Mouse (Mus musculus): ENCODE measurements around the gene Prcc.
"Not testable (repeated sequence)": the region's sequence is repeated elsewhere in the genome, so short reads cannot be mapped to it uniquely, and the experiment has no call there.

The Prcc gene

GRCm38 (mm10) chr3:87905880-87906485, 20.6 kb upstream of the Prcc start, which contains the start of gene Hdgf:
Gene Hdgf (plus strand): TSS chr3:87906321.
- DNase-seq (ENCODE audit: low read depth, low spot score): peak; percentile 98

- DNase-seq (ENCODE audit: low read depth, low spot score): no peak
Observed at GRCm38 (mm10) chr3:87903821-87904220, 18.4 kb upstream of the Prcc start.

- DNase-seq (ENCODE audit: low read depth, low spot score): not testable (repeated sequence)
Observed at GRCm38 (mm10) chr3:87901959-87902358, 16.6 kb upstream of the Prcc start.

GRCm38 (mm10) chr3:87901036-87901624, 15.7 kb upstream of the Prcc start:
- no peak for DNase-seq (ENCODE audit: low read depth, low spot score)

- DNase-seq (ENCODE audit: low read depth, low spot score): no peak
Observed at GRCm38 (mm10) chr3:87899776-87900175, 14.4 kb upstream of the Prcc start.

- DNase-seq (ENCODE audit: low read depth, low spot score): no peak
Observed at GRCm38 (mm10) chr3:87899266-87899665, 13.9 kb upstream of the Prcc start.

GRCm38 (mm10) chr3:87893367-87893905, 8.0 kb upstream of the Prcc start:
- DNase-seq (ENCODE audit: low read depth, low spot score): peak; percentile 92

- no peak for DNase-seq (ENCODE audit: low read depth, low spot score)
Observed at GRCm38 (mm10) chr3:87891481-87891880, 6.1 kb upstream of the Prcc start.

- peak; percentile 65 for DNase-seq (ENCODE audit: low read depth, low spot score)
Observed at GRCm38 (mm10) chr3:87887400-87887799, 2.0 kb upstream of the Prcc start.

- DNase-seq (ENCODE audit: low read depth, low spot score): no peak
Observed at GRCm38 (mm10) chr3:87886416-87886815, 1.0 kb upstream of the Prcc start.

- DNase-seq (ENCODE audit: low read depth, low spot score): no peak
Observed at GRCm38 (mm10) chr3:87886004-87886365, 577 bp upstream of the Prcc start.

GRCm38 (mm10) chr3:87884708-87885251, 628 bp downstream of the Prcc start:
- DNase-seq (ENCODE audit: low read depth, low spot score): peak; percentile 75

GRCm38 (mm10) chr3:87884291-87884690, 1.1 kb downstream of the Prcc start:
- DNase-seq (ENCODE audit: low read depth, low spot score): no peak

- DNase-seq (ENCODE audit: low read depth, low spot score): no peak
Observed at GRCm38 (mm10) chr3:87877730-87878129, 7.7 kb downstream of the Prcc start.

GRCm38 (mm10) chr3:87864111-87864510, 21.3 kb downstream of the Prcc start:
- peak; percentile 98 for DNase-seq (ENCODE audit: low read depth, low spot score)

- DNase-seq (ENCODE audit: low read depth, low spot score): peak; percentile 86
Observed at GRCm38 (mm10) chr3:87859813-87860212, 25.6 kb downstream of the Prcc start.

- DNase-seq (ENCODE audit: low read depth, low spot score): no peak
Observed at GRCm38 (mm10) chr3:87857666-87858065, 27.7 kb downstream of the Prcc start.

- no peak for DNase-seq (ENCODE audit: low read depth, low spot score)
Observed at GRCm38 (mm10) chr3:87855936-87856335, 29.5 kb downstream of the Prcc start.

- no peak for DNase-seq (ENCODE audit: low read depth, low spot score)
Observed at GRCm38 (mm10) chr3:87854795-87855568, 30.4 kb downstream of the Prcc start.

GRCm38 (mm10) chr3:87849117-87849516, 36.3 kb downstream of the Prcc start:
- no peak for DNase-seq (ENCODE audit: low read depth, low spot score)

GRCm38 (mm10) chr3:87847680-87848079, 37.7 kb downstream of the Prcc start:
- DNase-seq (ENCODE audit: low read depth, low spot score): no peak

GRCm38 (mm10) chr3:87846650-87847110, 38.7 kb downstream of the Prcc start, which contains the start of gene Sh2d2a:
Gene Sh2d2a (plus strand): TSS chr3:87846755.
- DNase-seq (ENCODE audit: low read depth, low spot score): no peak

Data from R1 (cell line).